Mouse (Mus musculus) T-helper 2 cell (primary cell): ENCODE results near the gene Gm9045.
"Not testable (repeated sequence)": the region's sequence is repeated elsewhere in the genome, so short reads cannot be mapped to it uniquely, and the experiment has no call there.

Experiments used
- in situ Hi-C: fragments of 300-600 bp; cut with MboI, MseI; formaldehyde crosslinking; loops from one replicate; pipeline ENCODE4 v1.15.1; 2025; ENCODE audit warnings: high pct_unique_total_duplicates

The Gm9045 gene

DNA sequence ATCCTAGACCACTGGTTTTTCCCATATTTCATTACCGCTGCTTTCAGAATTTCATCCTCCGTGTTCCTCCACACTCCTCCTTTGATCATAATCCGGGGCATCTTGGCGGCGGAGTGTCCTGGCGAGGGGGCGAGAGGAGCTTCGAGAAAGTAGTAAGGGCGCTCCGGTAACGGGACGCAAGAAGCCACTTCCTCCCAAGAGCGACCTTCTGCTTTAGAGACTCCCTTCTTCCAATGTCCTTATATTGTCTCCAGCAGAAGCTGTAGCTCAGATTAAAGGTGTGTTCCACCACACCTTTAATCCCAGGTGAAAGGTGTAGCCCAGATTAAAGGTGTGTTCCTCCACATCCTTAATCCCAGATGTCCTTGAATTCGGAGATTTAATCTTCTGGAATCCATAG, at the start of gene Gm9045:
Gm9045 (minus strand) TSS at position 101 of the 400 bp plus-strand sequence.
- in situ Hi-C loops, result not testable (repeated sequence)

- in situ Hi-C loops, result loop anchor here (5.0 kb wide), 1 partner anchor 118 kb away; no protein-coding TSS in a partner anchor
These were observed 32.8 kb upstream of the Gm9045 start for GRCm38 (mm10) chr10:118370443-118370842.

DNA sequence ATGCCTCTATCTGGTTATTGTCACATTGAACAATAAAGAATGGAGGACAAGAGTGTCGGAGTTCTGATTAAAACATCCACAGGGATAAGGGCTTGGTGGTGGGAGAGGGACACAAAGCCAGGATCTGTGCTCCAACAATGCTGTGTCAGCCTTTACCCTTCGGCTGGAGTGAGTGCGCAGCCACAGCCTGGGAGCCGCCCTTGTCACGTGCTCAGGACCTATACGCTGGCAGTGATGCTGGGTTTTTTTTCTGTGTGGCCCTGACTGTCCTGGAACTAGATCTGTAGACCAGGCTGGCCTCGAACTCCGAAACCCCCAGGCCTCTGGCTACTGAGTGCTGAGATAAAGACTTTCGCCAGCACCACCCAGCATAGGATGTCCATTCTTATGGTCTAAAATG, 31.9 kb upstream of the Gm9045 start:
- in situ Hi-C loops, result loop anchor here (5.0 kb wide), 1 partner anchor 207 kb away; no protein-coding TSS in a partner anchor

DNA sequence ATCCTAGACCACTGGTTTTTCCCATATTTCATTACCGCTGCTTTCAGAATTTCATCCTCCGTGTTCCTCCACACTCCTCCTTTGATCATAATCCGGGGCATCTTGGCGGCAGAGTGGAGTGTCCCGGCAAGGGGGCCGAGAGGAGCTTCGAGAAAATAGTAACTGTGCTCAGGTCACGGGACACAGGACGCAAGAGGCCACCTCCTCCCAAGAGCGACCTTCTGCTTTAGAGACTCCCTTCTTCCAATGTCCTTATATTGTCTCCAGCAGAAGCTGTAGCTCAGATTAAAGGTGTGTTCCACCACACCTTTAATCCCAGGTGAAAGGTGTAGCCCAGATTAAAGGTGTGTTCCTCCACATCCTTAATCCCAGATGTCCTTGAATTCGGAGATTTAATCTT, 16.4 kb upstream of the Gm9045 start, which contains the start of gene Gm9049:
Gm9049 (minus strand) TSS at position 101 of the 400 bp plus-strand sequence.
- in situ Hi-C loops, result loop anchor here (5.0 kb wide), 1 partner anchor 37 kb away; no protein-coding TSS in a partner anchor

GRCm38 (mm10) chr10:118348579-118348978, 10.9 kb upstream of the Gm9045 start, which contains the start of gene Gm9048:
Gene Gm9048, minus strand, starts transcription at chr10:118348679.
- in situ Hi-C loops, result not testable (repeated sequence)

GRCm38 (mm10) chr10:118343155-118343554, 5.5 kb upstream of the Gm9045 start, which contains the start of gene Gm9046:
Gene Gm9046, minus strand, starts transcription at chr10:118343255.
- in situ Hi-C loops, result not testable (repeated sequence)

- in situ Hi-C loops, result not testable (repeated sequence)
These were observed 5.3 kb downstream of the Gm9045 start, which contains the start of gene Gm9044 for GRCm38 (mm10) chr10:118332308-118332707. Gene Gm9044, minus strand, starts transcription at chr10:118332408.

DNA sequence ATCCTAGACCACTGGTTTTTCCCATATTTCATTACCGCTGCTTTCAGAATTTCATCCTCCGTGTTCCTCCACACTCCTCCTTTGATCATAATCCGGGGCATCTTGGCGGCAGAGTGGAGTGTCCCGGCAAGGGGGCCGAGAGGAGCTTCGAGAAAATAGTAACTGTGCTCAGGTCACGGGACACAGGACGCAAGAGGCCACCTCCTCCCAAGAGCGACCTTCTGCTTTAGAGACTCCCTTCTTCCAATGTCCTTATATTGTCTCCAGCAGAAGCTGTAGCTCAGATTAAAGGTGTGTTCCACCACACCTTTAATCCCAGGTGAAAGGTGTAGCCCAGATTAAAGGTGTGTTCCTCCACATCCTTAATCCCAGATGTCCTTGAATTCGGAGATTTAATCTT, 10.8 kb downstream of the Gm9045 start, which contains the start of gene Gm9040:
Gm9040 (minus strand) TSS at position 101 of the 400 bp plus-strand sequence.
- in situ Hi-C loops, result not testable (repeated sequence)

GRCm38 (mm10) chr10:118319024-118319423, 18.6 kb downstream of the Gm9045 start:
- in situ Hi-C loops, result loop anchor here (5.0 kb wide), 1 partner anchor 33 kb away; the partner anchor contains the start of gene Gm9049

GRCm38 (mm10) chr10:118302133-118302532, 35.5 kb downstream of the Gm9045 start:
- in situ Hi-C loops, result not testable (repeated sequence)

DNA sequence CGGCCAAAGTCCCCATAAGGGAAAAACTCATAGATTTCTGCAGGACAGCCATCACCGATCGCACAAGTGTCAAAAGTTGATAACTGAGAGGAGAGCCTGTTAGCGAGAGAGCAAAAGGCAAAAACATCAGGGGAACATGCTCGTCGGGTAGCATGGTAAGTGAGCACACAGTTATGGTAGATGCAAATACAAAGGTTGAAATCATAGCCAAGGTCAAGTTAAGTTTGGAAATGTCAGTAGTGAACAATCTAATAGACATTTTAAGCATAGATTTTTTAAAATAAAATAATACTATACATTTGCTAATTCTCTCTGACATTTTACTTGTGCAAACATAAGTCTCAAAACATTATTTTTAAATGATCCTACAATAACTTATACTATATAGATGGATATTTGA, 42.7 kb downstream of the Gm9045 start, which contains the start of gene Iltifb:
Iltifb (minus strand) TSS at position 101 of the 400 bp plus-strand sequence.
- in situ Hi-C loops, result loop anchor here (5.0 kb wide), 1 partner anchor 88 kb away; no protein-coding TSS in a partner anchor
